Mouse (Mus musculus): ENCODE results near the gene Pkp4.

- TF ChIP-seq CTCF (IDR thresholded peaks at IDR 0.05 in 2 of 3, conservative IDR thresholded peaks at IDR 0.05 in 1 of 3; ENCODE audit: control insufficient read depth in 1 of 3, insufficient read depth in 1 of 3, low read depth in 2 of 3, low read length in 3 of 3, poor library complexity in 1 of 3, severe bottlenecking in 1 of 3) (no peak), TAL1 (IDR thresholded peaks at IDR 0.05; ENCODE audit: low read length) (no peak), SIN3A (IDR thresholded peaks at IDR 0.05; ENCODE audit: low read length) (no peak), EP300 (IDR thresholded peaks at IDR 0.05; ENCODE audit: low read depth in 1 of 2, low read length in 2 of 2) (no peak), MAX (IDR thresholded peaks at IDR 0.05; ENCODE audit: low read length) (no peak), BHLHE40 (IDR thresholded peaks at IDR 0.05; ENCODE audit: borderline replicate concordance, low read depth, low read length) (no peak), USF1 (IDR thresholded peaks at IDR 0.05; ENCODE audit: low read depth, low read length) (no peak)
Measured at GRCm38 (mm10) chr2:59161021-59161440, 381 bp downstream of the Pkp4 start.
